Mouse (Mus musculus) 3T3-L1 (cell line): Measurements from ENCODE around the gene Hist1h3d.
"Not testable (repeated sequence)": the region's sequence is repeated elsewhere in the genome, so short reads cannot be mapped to it uniquely, and the experiment has no call there.

Experiments used
- DNase-seq: peaks from one replicate; pipeline ENCODE4 v3.0.0-alpha.2; 2015; ENCODE audit warnings: low read depth, low spot score

Hist1h3d gene

DNA sequence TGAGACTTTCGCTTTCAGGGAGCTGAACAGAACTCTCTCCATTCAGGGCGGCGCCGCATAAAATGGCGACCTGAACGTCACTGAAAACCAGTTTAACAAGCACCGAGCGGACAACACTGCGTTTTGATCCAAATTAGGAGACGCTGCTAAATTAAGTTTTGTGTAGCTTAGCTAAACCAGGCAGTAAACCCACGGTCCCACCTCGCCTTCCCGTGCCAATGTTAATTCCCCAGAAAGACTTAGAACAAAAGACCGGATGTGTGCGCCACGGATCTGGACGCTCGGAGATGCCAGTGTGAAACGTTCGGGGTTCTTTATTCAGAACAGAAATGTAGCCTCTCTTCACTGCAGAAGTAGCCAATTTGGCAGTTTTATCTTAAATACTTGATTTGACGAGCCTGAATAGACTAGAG lies 9.5 kb downstream of the Hist1h3d start:
- DNase-seq = peak; percentile 81

DNA sequence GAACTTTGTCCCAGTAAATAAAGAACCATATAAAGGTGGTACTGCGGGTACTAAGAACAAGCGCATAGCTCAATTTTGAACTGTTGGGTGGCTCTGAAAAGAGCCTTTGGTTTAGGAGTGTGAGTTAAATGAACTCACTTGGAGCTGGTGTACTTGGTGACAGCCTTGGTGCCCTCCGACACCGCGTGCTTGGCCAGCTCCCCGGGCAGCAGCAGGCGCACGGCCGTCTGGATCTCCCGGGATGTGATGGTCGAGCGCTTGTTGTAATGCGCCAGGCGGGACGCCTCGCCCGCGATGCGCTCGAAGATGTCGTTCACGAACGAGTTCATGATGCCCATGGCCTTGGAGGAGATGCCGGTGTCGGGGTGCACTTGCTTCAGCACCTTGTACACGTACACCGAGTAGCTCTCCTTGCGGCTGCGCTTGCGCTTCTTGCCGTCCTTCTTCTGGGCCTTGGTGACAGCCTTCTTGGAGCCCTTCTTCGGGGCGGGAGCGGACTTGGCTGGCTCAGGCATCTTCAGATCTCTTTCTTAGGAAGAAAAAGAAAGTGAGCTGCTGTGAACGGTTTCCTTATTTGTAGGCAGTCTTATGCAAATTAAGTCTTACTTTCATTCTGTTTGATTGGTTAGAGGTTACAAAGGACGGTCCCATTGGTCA lies 10.0 kb downstream of the Hist1h3d start:
- peak; percentile 94 for DNase-seq

DNA sequence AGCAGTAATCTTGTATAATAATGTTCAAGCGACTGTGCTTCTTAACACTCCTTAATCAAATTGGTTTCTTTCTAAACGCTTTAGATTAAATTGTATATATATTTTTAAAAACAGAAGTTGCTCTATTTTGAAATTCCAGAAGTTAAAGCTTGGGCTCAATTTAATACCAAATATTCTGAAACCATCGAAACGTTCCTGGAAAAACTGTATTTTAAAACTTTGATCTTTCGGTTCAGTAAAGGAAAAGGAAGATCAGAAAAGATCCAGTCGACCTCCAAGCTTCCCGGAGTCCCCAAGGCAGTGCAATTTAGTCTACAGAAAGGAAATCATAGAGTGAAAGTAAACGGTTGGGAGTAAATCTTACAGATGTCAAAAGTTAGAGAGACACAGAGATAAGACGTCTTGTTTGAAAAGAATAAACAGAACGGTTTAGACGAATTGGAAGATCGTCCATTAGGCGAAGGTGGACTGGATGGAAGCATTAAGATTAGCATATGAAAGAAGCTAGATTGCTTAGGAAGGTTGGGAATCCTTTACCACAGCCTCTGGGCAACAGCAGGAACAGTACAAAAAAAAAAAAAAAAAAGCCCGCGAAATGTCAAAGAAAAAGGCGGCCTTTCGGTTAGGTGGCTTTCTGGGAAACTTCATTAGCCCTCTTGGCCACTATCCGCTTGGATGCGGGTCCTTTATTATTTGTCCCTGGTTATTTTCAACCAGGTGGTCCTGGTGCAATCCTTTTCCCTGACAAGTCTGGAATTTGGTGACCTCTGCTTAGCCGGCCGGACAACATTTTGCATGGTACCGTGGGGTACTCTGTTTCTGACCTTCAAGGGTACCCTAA lies 10.8 kb downstream of the Hist1h3d start:
- DNase-seq = peak; percentile 56

DNA sequence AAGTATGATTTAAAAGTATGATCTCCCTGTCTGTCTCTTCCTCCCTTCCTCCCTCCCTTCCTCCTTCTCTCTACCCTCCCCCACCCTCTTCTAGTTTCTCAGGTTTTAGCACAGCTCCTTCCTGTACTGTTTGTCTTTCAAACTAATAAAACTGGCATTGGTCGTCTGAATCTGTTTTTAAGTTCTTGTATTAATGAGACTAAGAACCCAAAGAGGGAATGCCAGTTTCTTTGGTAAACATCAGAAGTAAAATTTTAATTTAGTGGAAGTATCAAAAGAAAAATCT lies 11.3 kb downstream of the Hist1h3d start:
- peak; percentile 27 for DNase-seq

DNA sequence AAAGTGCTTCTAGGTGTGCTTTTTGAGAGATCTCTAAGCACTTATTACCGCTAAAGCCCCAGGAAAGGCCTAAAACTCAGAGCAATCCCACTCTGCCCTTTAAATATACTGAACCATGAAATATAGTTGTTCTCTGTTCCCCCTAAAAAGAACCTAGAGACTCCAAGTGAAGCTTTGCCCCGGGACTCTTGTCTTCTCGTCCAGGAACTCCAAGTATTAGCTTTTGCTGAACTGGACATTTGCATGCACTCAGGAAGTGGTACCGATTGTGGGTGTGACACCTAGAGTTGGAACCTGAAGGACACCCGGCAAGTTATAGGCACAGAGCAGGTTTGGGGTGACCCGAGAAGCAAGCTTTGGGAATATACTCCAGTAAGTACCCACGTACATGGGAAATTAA lies 15.6 kb downstream of the Hist1h3d start:
- no peak for DNase-seq

DNA sequence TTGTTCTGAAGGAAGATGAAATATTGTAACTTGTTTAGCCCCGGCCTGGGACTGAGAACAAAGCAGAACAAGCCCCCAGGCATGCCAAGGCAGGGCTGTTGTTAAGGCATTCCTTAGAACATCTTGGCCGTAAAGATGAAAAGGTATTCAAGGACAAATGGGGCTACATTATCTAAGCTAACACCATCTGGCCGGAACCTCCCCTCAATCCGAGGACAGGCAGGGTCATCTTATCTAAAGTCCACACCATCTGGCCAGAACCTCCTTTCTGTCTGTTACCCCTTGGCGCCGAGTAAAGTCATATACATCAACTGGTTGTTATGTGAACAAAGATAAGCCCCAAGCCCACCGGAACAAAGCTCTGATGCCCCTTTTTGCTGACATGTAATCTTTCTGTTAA lies 16.3 kb downstream of the Hist1h3d start:
- DNase-seq = not testable (repeated sequence)

DNA sequence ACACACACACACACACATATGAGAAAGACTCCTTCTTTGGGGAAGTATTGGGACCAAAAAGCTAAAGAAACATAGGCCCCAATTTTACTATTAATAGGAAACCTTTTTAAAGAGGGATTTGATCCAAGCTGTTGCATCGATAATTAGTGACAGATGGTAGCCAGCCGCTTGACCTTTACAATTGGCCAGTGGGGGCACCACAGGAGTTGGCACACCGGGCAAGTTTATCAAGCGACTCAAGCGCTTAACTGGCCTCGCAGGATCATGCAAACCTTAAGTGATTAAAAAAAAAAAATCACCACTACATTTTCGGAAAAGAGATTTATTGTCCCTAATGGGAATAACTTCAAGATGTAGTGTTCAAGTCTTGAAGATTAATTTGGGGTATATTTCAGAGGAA lies 17.1 kb downstream of the Hist1h3d start:
- no peak for DNase-seq

DNA sequence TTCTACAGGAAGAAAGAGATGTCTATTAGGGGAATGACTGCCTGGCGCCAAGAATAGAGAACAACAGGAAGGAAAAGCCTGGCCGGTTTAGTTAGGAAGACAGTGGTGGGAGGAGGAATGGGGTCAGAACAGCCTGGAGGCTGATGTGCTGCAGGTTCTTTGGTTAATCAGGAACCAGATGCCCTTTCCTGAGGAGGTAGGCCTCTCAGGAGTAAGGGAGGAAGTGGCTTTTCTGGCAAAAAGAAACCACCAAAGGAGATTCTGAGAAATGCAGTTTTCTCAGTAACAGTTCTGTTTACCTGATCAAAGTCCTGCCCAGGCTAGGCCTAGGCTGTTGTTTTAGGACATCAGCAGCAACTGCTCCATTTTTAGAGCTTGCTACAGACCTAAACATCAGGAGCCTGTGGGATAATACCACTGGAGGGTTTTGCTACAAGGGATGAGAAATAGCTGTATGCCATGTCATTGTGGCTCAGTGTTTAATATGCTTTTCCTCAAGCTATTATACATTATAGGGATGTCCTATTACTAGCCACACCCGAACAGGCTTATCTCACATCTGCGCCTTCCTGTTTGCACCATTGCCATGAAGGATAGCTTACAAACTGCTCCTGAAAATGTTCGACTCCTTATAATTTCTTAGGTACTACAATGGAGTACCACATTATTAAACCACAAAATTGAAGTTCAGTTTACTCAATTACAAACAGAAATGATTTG lies 17.6 kb downstream of the Hist1h3d start:
- DNase-seq = no peak

DNA sequence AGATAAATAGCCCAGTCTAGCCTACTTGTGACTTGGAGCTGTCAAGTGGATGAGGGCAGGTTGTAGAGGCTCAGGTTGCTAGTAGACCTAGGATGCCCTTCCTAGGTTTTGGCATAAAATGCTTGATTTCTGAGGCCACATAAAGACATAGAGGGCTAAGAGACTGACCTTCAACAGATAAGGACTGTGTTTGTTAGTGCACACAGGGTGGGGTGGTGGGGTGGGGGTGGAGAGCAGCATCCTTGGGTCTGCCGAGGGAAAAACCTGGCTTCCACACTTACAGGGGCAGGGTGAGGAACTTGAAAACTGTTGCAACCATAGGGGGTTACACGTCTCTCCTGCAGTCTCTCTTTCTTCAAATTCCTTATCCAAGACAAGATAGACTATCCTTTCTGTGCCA lies 19.6 kb downstream of the Hist1h3d start:
- DNase-seq = no peak

DNA sequence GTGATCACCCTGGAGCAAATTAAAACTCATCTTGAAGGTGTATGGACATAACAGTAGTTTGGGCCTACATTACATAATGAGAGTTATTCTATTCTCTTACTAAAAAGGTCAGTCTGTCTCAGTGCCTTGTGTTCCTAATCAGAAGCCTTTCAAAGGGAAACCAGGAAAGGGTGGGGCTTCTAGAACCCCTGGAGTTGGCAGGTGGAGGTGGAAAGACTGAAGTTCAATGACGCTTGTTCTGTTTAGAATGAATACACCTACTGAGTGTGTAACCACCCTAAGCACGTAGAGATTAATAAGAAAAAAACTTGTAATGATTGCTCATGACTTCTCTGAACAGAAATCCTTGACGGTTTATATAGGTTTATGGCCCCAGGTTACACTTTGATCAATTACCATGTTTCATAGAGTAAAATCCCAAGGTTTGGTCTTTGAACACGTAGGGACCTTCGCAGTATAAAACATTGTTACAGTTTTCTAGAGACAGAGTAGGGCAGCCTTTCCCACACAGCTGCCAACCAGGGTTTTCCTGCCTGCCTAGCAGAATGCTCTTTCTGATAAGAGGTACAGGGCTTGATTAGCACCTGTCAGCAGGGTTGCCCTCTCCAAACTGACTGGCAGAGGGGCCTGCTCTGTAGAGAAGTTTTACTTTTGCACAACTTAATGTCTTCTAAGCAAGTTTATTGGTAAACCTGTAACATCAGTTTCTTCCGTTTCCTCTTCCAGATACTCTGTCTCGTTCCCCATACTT lies 20.2 kb downstream of the Hist1h3d start:
- no peak for DNase-seq

DNA sequence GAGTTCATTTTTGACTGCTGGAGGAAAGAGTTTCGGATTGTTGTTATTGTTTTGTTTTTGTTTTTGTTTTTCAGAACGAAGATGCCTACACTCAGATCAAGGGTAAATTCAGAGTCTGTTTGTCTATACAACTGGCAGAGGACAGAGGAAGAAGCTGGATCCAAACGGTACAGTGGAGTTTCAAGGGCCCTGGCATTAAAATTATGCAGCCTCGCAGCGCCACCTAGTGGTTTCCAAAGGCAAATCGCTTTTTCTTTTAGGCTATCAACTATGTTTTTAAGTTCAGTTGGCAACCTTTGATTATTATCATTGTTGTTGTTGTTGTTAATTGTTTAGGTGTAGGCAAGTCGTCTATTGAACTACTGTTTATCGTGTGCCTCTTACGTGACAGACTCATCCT lies 22.4 kb downstream of the Hist1h3d start:
- peak; percentile 88 for DNase-seq

DNA sequence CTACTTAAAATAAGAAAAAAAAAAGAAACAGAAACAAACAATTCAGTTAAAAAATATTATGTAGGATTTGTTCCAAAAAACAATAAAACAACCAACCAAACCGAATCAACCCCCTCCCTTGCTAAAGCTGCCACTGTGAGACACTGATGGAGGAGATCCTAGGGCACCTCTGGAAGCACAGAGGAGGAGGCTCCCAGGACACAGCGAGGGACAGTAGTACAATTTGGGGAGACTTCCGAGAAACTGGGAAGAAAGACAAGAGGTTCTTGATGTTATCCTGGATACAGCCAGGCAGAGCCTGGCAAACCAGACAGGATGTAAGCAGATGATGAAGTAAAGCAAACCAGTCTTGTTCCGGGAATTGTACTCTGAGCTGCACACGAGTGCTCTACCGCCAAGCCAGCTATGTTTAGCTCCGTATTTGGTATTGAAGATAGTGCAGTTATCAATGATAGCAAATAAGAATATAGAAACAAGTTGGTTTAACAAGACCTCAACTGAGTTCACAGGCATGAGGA lies 27.7 kb downstream of the Hist1h3d start:
- no peak for DNase-seq

DNA sequence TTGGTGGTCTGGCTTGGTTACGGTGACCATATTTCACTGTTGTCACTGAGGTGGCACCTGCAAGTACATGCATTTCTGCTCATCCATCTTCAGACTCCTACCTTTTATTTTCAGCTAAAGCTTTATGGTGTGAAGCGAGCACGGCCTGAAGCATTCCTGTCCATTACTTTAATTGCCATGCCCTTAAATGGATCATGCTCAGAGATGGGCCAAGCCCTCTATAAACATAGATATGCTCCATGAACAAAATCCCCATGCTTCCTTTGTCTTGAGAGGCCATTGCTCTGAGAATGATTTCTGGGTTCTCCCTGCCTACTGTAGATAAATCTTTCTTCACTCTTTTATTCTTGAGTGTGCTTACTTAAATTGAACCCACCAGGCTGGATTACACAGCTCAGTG lies 28.9 kb downstream of the Hist1h3d start:
- no peak for DNase-seq

DNA sequence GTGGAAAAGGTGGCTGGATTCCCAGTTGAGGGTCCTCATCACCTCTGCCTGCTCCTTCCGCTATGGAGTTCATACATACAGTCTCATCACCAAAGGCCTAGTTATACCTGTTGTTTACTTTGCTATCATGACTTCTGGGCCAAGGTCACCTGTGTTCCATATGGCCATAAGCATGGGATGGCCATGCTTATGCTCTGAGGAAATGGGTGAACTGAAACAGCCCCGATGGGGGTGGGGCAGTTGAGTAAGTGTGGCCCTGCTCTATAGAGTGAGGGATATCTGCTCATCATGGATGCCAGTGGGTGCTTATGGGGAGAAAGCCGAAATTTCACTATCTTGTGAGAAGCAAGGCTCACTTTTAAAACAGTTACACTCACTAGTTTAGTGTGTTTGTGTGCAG lies 29.5 kb downstream of the Hist1h3d start:
- no peak for DNase-seq

DNA sequence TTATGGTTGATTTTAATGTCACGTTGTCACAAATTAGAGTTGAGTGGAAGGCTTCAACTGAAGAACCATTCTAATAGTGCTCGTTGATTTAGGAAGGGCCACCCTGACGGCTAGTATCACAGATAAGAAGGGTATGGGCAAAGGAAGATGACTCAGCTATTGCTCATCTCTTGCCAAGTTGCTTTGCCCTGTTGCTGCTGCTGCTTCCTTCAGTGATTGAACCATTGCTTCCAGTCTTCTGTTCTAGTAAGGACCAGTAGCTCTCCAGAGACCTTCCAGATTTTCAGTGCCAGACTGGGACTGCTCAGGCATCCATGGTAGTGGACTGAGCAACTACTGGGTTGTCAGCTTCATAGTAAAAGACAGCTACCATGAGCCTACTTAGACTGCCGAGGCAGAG lies 33.6 kb downstream of the Hist1h3d start:
- peak; percentile 29 for DNase-seq

DNA sequence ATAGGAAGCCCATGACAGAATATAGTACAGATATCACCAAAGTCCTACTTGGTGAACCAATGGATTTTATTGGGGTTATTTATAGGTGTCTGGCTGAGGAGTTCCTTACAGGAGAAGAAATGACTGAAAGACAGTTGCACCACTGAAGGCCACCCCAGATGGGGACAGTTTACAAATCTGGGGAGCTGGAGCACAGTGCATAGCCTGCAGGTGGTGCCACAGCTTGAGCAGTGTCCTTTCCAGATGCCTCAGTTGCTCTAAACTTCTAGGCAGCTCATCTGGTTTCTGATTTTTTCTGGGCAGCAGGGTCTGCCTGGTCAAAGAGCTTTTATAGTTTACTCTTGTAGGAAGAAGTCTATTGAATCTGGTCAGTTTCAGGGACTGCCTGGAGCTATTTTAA lies 34.3 kb downstream of the Hist1h3d start:
- no peak for DNase-seq

DNA sequence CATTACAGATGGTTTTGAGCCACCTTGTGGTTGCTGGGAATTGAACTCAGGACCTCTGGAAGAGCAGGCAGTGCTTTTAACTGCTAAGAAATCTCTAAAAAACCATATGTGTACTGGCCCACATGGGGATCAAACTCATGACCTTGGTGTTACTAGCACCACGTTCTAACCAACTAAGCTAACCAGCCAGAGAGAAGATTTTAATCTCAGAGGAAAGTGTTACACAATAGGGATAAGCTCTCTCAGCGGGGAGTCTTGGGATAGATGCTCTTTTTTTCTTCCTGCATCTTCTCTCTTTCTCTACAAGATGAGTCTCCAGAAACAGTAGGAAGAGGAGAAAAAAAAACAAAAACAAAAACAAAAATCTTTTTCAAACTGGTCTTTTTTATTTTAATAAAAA lies 34.8 kb downstream of the Hist1h3d start:
- no peak for DNase-seq

DNA sequence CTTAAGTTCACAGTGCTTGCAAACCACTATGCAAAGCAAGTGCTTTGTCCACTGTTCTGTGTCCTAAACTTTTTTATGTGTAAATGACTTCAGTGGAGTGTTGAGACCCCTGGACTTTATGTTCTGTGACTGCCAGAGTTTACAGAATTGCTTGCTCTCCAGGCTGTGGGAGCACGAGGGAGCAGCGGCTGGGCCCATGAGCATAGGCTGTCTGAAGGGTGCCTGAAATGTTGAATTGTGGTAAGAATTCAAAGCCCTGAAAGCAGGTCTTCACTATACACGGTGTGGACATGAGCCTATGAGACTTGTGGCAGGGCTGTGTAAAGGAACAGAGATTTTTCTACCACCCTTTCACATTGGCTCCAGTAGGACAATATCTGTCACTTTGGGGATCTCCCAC lies 36.1 kb downstream of the Hist1h3d start:
- DNase-seq = no peak

DNA sequence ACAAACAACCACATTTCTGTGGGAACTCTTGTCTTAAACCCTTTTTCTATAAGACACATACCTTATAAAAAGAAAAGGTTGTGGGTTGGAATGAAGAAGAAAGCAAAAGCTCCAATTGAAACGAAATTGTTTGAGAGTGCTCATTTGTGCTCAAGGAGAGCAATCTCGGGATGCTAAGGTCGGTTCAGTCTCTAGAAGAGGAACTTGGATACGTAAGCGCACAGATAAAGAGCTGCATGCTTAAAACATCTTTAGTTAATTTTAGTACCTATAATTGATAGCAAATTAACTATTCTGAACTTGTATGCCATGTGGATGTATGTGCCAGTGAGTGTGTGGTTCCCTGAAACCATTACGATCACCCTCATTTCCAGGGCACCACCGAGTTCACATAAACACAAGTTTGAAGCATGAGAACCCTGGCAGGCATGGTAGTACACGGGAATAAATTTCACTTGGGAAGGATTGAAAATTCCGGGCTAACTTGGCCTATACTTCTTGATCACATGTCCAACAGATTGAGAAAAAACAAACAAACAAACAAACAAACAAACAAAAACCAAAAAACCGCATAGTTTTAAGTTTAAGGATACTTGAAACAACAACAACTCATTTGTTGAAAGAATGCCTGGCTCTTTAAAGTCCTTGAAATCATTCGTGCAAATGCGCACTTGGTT lies 44.6 kb downstream of the Hist1h3d start:
- DNase-seq = peak; percentile 13

DNA sequence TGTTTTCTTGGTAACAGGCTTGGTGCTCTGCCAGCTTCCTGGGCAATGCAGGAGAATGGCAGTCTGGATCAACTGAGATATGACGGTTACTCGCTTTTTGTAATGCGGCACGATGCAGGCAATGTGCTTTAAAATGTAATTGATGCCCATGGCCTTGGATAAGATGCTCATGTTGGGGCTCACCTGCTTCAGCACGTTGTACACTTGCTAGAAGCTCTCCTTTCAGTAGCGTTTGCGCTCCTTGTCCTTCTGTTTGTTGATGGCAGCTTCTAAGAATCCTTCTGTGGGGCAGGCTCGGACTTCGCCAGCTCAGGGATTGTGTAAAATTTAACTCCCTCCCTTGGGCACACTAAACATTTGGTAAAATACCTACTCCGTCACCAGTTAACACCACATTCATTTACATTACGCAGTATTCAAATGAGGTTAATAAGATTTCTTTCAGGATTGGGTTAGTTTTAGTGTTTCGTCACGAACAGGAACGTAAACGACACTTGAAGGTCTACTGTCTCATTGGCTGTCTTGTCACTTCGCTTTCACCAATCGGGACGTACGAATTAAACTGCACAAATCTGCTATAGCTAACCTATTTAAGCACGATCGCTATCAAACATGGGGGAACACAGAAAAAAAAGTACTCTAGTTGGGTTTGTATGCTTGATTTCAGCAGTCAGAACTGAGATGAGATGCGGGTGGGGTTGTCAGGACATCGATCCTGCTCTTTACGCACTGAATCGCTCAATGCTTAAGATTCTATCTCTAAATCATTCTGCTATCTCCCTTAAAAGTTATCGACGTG lies 45.4 kb downstream of the Hist1h3d start, which contains the start of gene Hist1h2be:
TSS of gene Hist1h2be (minus strand) at position 392 of the 799 bp plus-strand sequence.
- peak; percentile 97 for DNase-seq
